Mouse (Mus musculus) embryonic stem cell, embryonic (primary cell): ENCODE results near the gene Fbxw7.

Source experiments
- CTCF ChIA-PET, 4 experiments: fragments of 300-600 bp in 2 of 4; fragments of 350-600 bp in 2 of 4; sonication (Branson Sonifier 250); formaldehyde crosslinking; loops; one replicate each; lab custom pipeline; 2022; ENCODE audit warnings: inconsistent platforms in 2 of 4; lab: Charles Lee
- POLR2A ChIA-PET, 4 experiments: fragments of 300-600 bp in 2 of 4; fragments of 350-600 bp in 2 of 4; sonication (Branson Sonifier 250); formaldehyde crosslinking; loops; one replicate each; lab custom pipeline; 2022; ENCODE audit warnings: antibody characterized with exemption in 4 of 4, inconsistent platforms in 1 of 4; lab: Charles Lee

Gene Fbxw7

GRCm38 (mm10) chr3:84955011-84955775 is 140.1 kb downstream of the Fbxw7 start:
- ChIA-PET CTCF (interaction anchor here in 1 of 4 experiments (0.6 kb wide), 1 partner anchor 819 kb away, joined by 3 read pairs; no protein-coding TSS in a partner anchor), POLR2A (no interaction called here)

GRCm38 (mm10) chr3:84955857-84956256 is 140.8 kb downstream of the Fbxw7 start:
- ChIA-PET CTCF (interaction anchor here in 1 of 4 experiments (0.6 kb wide), 1 partner anchor 818 kb away, joined by 3 read pairs; no protein-coding TSS in a partner anchor), POLR2A (no interaction called here)

DNA sequence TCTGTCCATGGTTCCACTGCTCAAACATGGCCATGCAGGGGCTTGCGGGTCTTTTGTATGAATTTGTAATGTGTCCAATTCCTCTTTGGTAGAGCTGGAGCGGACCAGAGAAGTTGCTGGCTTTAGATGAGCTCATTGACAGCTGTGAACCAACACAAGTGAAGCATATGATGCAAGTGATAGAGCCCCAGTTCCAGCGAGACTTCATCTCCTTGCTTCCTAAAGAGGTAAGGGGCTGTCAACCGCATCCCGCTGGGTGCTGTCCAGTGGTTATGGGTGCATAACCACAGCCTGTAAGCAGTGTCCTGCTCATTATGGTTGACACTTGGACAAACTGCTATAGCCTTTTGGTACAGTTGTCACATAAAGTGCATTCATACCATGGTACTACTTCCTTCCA is 150.1 kb downstream of the Fbxw7 start:
- ChIA-PET POLR2A (interaction anchor here in 1 of 4 experiments (1.2 kb wide), 1 partner anchor 9 kb away, joined by 3 read pairs; no protein-coding TSS in a partner anchor), CTCF (no interaction called here)

DNA sequence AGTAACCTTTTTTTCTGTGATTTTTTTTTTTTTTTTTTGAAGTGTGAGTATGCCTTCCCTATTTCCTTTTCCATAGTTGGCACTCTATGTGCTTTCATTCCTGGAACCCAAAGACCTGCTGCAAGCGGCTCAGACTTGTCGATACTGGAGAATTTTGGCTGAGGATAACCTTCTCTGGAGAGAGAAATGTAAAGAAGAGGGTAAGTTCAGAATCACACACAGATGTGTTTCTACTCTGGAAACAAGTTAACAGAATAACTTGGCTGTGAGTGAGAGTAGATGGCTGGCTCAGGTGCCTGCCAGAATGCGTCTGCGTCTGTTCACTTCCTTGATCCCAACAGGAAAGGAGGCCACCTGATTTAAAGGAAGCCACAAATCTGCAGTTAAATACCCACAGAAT is 152.3 kb downstream of the Fbxw7 start:
- CTCF ChIA-PET = interaction anchor here in 1 of 4 experiments (0.6 kb wide), 1 partner anchor 124 kb away, joined by 3 read pairs; no protein-coding TSS in a partner anchor
- POLR2A ChIA-PET = no interaction called here

GRCm38 (mm10) chr3:84971561-84971960 is 156.5 kb downstream of the Fbxw7 start:
- POLR2A ChIA-PET = interaction anchor here in 2 of 4 experiments (0.9 to 2.2 kb wide), 10 partner anchors 9 to 602 kb away, joined by 3 to 11 read pairs (median 4); no protein-coding TSS in a partner anchor
- CTCF ChIA-PET = no interaction called here

DNA sequence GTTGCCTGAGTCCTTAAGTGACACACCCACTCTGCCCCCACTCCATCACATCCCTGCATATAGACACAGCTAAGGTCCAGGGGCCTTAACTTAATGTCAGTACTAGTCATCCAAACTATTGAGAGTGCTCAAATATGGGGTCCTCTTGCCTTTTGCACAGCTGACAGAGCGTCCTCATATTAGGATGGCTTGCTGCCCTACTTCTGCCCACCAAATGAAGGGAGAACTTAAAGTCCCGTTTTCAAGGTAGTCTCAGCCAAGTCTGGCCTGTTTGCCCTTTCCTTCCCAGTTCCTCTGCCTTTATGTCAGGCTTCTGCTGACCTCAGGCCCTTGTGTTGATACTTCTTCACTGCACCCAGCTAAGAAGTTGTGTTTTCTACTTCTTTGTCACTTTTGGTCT is 157.8 kb downstream of the Fbxw7 start:
- CTCF ChIA-PET = no interaction called here
- POLR2A ChIA-PET = interaction anchor here in 1 of 4 experiments (0.8 kb wide), 1 partner anchor 601 kb away, joined by 3 read pairs; the partner anchor contains the start of gene Gatb

- CTCF ChIA-PET = no interaction called here
- POLR2A ChIA-PET = interaction anchor here in 2 of 4 experiments (0.6 to 1.0 kb wide), 3 partner anchors 10 to 12 kb away, joined by 3 read pairs; no protein-coding TSS in a partner anchor
These were observed 159.1 kb downstream of the Fbxw7 start for GRCm38 (mm10) chr3:84974193-84974592.

GRCm38 (mm10) chr3:84978676-84979075 is 163.6 kb downstream of the Fbxw7 start:
- POLR2A ChIA-PET = interaction anchor here in 1 of 4 experiments (1.0 kb wide), 1 partner anchor 20 kb away, joined by 3 read pairs; no protein-coding TSS in a partner anchor
- CTCF ChIA-PET = no interaction called here

- POLR2A ChIA-PET = no interaction called here
- CTCF ChIA-PET = no interaction called here
These were observed 165.1 kb downstream of the Fbxw7 start for GRCm38 (mm10) chr3:84980158-84980557.

DNA sequence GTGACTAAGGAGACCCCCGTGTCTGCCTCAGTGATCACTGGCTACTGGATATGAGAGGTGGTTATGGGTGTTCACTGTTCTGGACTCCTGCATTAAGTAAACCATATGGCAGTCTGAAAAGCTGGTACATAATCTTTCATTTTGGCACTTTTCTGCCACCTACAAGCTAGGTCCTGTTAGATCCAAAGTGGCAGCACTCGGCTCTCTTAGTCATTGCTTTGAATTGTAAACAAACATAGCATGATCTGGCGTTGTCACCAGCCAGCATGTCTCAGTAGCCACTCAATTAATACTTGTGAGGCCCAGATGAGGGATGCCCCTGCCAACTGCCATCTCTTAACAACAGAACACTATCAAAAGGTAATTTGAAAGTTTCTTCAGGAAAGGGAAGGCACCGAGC is 167.6 kb downstream of the Fbxw7 start:
- ChIA-PET POLR2A (interaction anchor here in 2 of 4 experiments (1.4 to 1.5 kb wide), 2 partner anchors 11 to 15 kb away, joined by 3 read pairs; no protein-coding TSS in a partner anchor), CTCF (no interaction called here)

DNA sequence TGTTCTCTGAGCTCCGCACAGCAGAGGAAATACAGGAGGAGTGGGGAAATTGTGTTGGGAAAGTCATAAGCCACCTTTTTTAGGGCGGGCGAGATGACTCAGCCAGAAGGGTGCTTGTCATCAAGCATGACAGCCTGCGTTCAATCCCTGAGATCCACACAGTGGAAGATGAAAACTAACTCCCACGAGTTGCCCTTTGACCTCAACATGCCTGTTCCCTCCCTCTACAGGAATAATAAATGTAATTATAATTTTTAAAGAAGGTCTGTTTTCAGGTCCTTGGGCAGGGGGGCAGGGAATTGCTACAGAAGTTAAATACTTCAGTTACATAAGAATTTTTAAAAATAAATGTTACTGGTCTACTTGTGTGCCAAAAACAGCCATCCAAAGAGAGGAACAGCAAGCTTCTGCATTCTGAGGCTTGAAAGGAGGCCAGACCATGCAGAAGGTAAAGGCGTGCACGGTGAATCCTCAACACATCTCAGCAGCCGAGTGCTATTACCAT is 170.1 kb downstream of the Fbxw7 start:
- ChIA-PET CTCF (no interaction called here), POLR2A (interaction anchor here in 1 of 4 experiments (0.6 to 1.2 kb wide), 3 partner anchors 16 to 171 kb away, joined by 3 to 4 read pairs (median 4); no protein-coding TSS in a partner anchor)

GRCm38 (mm10) chr3:84988880-84989279 is 173.8 kb downstream of the Fbxw7 start:
- ChIA-PET POLR2A (no interaction called here), CTCF (interaction anchor here in 1 of 4 experiments (0.6 kb wide), 2 partner anchors 61 to 855 kb away, joined by 3 read pairs; no protein-coding TSS in a partner anchor)

DNA sequence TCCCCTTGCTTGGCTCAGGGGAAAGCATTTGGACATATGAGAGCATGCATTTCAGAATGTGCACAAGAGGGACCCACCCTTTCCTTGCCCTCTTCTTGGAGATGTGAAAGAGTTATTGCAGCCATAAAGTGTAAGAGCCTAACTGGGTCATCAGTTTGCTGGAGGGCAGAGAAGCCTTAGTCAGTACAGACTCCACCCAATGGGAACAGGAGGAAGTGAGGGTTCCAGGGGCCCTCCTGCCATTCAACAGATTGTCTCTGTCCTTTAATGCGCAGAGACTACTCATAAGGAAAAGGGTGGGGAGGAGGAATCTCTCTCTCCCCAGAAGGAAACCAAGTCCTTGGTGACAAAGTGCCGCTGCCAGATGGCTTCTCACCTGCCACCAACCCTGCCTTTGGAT is 190.2 kb downstream of the Fbxw7 start:
- ChIA-PET CTCF (no interaction called here), POLR2A (no interaction called here)

DNA sequence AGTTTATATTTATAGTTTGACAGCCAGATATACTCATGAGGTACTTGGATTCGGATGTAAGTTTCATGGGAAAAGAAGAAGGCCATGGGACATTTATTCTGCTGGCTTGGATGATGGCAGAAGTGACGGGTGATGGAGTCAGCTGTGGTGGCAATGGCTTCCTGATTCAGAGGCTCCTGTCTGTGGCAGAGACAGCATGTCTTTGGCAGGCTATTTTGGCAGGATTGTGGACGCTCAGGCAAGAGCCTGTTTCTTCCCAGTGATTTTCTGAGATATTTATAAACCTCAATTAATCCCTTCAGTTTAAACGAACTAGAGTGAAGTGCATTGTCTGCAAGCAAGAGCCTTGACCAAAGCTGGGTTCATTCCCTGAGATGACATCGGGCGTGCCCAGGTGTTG is 197.8 kb downstream of the Fbxw7 start:
- CTCF ChIA-PET = no interaction called here
- POLR2A ChIA-PET = no interaction called here

DNA sequence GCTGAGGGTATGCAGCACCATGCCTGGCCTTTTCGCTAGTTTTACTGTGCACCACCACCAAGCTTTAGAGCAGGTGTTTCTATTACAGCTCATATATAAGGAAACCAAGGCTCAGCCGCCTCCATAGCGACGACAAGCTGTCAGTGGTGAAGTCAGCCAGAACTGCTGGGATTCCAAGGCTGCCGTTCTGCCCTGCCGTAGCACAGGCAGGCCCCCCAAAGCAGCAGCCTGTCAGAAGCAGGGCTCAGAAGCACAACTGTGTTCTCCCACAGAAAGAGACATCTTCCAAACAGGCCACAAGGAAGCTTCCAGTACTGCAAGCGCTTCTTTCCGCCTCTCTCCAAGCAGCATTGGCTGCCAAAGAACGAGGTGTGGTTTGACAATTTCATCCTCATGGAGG is 200.6 kb downstream of the Fbxw7 start:
- ChIA-PET POLR2A (interaction anchor here in 1 of 4 experiments (0.6 to 0.7 kb wide), 2 partner anchors 31 to 256 kb away, joined by 3 to 5 read pairs; no protein-coding TSS in a partner anchor), CTCF (no interaction called here)

DNA sequence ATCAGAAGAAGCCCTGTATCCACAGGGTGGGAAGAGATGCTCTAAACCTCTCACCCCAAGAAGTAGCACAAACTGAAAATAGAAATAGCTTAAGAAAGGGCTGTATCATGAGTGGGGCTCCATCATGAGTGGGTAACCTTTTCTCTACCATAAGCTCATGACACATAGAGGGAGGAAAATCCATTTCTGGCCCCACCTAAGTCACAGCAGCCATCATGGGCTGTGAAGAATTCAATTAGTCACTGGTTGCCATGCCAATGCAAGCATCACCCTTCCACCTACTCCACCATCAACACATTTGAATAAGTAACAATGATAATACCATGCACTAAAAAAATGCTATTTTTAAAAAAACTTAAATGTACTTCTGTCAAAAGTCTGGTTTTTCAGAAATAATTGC is 205.1 kb downstream of the Fbxw7 start:
- ChIA-PET POLR2A (interaction anchor here in 1 of 4 experiments (0.6 kb wide), 1 partner anchor 231 kb away, joined by 3 read pairs; no protein-coding TSS in a partner anchor), CTCF (no interaction called here)

- ChIA-PET CTCF (no interaction called here), POLR2A (no interaction called here)
These were observed 206.7 kb downstream of the Fbxw7 start for GRCm38 (mm10) chr3:85021816-85022215.

DNA sequence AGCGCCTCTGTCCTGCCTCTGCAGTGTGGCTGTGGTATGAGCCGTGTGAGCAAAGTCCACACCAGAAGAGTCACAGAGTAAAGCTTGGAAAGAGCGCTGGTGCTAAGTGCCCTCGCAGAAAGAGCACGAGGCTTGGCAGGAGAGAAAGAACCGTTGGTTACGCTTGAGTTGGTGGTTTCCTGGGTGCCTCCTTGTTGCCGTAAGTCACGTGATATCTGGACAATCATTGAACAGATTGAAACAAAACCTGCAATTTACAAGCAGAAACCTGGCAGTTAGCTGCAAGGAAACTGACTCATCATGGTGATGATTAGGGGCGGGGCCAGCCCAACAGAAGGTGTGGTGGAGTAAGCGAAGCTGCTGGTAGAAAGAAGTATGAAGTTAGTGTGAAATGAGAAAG is 207.7 kb downstream of the Fbxw7 start:
- ChIA-PET POLR2A (interaction anchor here in 1 of 4 experiments (1.4 to 1.7 kb wide), 2 partner anchors 9 to 125 kb away, joined by 3 to 5 read pairs; no protein-coding TSS in a partner anchor), CTCF (no interaction called here)

DNA sequence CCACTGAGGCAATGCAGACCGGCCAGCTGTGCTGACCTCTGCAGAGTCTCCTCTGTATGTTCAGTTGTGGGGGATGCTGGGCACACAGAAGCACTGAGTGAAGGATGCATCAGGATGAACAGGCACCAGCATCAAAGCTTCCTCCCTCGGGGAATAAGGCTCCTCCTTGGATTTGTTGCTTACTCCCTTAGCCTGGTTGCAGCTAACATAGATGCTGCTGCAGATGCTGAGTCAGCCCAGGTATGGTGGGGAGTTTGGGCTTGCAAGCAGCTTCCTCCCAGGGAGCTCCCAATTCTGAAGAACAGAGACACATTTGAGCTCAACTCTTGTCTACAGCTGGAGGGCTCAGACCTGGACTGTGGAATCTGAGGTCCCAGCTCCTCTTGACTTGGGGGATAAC is 209.2 kb downstream of the Fbxw7 start:
- ChIA-PET POLR2A (interaction anchor here in 2 of 4 experiments (0.5 to 1.7 kb wide), 5 partner anchors 10 to 1420 kb away, joined by 3 to 5 read pairs (median 3); no protein-coding TSS in a partner anchor), CTCF (no interaction called here)
